Mouse (Mus musculus): Measurements from ENCODE around the gene Aqp9. TPM values are rescaled to one million over a fixed set of nuclear protein-coding genes. Genes with fewer than 3 reads are reported as not detected.
A peak's percentile ranks its signal among the peaks of the same experiment; 100 is the strongest.
"Not testable (repeated sequence)": the region's sequence is repeated elsewhere in the genome, so short reads cannot be mapped to it uniquely, and the experiment has no call there.

Gene Aqp9
- total RNA-seq, 2 experiments from 2014 or later: not detected

DNA sequence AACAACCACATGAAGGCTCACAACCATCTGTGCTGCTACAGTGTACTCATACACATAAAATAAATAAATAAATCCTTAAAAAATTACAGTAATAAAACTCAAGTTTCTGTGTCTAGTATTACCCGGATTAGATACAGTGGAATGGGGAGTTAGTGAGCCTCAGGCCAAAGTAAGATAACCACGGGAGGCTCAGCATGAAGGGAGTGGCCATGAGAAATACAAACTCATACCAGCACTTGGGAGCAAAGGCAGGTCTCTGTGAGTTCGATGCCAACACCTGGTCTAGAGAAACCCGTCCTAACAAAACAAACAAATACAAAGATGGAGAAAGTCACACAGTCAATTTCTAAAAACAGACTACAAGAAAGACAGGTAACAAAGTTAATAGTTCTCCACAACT is 18.3 kb downstream of the Aqp9 start:
- Histone ChIP-seq H3K27ac (no peak overlapping the region), H3K4me3 (no peak overlapping the region)
- TF ChIP-seq CTCF (IDR thresholded peaks at IDR 0.05): no peak
- intact Hi-C loops (cut with DNase I): no loop called here
- no peak for DNase-seq

DNA sequence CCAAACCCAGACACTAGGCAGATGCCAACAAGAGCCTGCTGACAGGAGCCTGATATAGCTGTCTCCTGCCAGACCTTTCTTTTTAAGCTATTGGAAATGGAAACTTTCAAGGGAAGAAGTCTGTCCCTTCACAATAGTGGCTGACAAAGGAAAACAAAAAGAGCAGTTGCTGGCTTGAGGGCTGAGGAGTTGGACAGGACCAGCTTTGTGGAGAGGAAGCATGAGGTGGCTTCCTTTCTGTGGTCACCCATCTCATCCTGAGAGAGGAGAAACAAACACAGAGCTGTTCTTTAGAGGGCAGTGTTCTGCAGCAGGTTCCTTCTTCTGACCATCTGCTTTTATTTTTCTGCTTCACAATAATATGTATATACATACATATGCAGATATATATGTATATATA is 19.6 kb downstream of the Aqp9 start:
- intact Hi-C loops (cut with DNase I): no loop called here
- no peak for DNase-seq
- TF ChIP-seq CTCF (IDR thresholded peaks at IDR 0.05): no peak
- H3K27ac ChIP-seq: no peak overlapping the region
- H3K4me3 ChIP-seq: no peak overlapping the region

DNA sequence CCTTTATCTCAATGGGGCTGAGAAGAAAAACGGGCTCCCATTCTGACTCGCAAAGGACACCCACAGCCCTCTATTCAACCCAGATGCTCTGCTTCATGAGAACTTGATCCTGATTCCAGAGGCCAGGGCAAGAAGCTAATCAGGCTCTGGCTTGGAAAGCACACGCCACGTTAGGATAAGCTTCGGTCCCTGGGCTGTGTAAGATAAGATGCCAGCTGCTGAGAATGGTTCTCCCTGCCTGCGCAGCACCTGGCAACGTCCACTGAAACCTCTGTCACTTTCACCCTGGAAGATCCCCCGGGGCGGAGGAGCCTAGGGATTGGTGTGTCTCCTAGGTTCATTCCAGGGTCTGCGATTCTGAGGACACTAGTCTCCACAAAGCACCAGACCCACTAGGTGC is 22.3 kb downstream of the Aqp9 start:
- TF ChIP-seq CTCF (IDR thresholded peaks at IDR 0.05): no peak
- Histone ChIP-seq H3K4me3 (no peak overlapping the region), H3K27ac (no peak overlapping the region)
- intact Hi-C loops (cut with DNase I): no loop called here
- no peak for DNase-seq

DNA sequence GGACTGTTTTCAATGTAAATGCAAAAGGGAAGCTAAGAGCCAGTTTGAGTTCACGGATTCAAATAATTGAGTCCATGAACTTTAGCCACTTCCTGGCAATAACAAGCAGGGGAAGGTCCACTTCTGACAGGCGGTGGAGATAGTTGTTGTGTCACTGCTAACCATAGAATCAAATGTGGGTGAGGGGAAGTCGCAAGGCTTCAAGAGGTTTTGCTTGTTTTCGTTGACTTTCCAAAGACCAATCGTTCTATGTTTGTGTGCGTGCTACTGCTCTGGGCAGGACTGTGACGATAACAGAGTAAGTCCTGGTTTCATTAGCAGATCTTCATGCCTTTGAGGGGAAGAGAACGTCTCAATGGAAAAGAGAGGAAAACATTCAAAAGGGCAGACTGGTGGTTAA is 28.3 kb downstream of the Aqp9 start:
- no peak for DNase-seq
- intact Hi-C loops (cut with DNase I): no loop called here
- Histone ChIP-seq H3K4me3 (no peak overlapping the region), H3K27ac (no peak overlapping the region)
- TF ChIP-seq CTCF (IDR thresholded peaks at IDR 0.05): no peak

DNA sequence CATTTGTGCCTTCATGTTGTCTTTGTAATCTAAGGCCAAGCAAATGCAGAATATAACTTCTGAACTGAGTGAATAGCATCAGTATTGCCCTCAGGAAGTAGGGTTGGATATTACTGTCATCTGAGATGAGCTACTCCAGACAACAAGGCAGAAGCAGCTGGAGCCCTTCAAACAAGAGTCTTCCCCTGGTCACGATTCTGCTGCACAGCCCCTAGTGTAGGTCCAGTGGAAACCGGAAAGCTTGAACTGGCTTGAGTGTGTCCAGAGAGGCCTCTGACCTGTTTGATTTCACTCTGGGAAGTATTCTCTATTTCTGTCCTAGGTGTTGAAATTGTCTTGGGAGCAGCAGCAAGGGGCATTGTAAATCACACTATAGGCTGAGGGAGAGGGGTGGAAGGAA is 29.5 kb downstream of the Aqp9 start:
- Histone ChIP-seq H3K4me3 (no peak overlapping the region), H3K27ac (no peak overlapping the region)
- no peak for TF ChIP-seq CTCF (IDR thresholded peaks at IDR 0.05)
- no peak for DNase-seq
- intact Hi-C loops (cut with DNase I): no loop called here

DNA sequence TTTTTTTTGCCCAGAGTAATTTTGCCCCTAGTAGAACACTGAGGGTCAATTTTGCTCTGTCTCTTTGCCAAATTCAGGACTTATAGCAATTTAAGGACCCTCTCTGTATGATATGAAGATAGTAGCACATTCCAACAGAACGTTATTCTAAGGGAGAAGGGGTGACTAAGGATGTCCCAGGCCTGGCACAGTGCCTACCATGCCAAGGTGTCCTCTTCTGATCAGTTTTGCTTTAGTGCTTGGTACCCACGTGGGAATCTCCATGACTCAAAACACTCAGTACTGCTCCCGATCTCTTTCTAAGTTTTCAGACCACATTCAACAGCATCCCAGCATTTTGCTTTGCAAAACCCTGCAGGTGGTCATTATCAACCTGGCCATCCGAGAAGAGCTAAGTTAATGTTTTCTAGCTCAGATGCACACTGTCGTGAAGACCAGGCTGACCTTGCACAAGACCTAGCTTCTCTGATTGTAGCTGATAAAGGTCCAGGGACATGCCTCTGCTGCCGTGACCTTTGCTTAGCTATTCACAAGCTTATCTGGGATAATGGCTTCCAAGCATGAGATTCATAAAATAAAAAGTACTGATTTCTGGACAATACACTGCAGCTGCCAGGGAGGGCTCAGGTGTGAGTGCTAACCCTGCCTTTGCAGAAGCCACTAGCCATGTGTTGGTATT is 31.1 kb downstream of the Aqp9 start:
- intact Hi-C loops (cut with DNase I): no loop called here

DNA sequence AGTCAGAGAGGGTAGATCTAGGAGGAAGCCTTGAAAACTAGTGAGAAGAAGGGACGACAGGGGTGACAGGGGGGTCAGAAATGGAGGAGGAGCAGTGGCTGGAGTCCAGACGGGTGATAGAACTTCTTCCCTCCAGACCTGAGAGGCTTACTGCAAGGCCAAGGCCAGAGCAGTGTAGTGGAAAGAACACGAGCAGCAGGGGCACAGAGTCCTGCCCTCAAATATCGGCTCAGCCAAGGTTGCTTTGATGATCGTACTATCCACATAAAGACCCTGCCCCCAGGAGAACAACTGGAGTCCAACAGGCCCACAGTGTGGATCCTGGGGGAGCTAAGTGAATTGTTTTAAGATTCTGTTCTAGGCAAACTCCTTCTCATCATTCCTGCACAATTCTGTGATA is 33.4 kb downstream of the Aqp9 start:
- DNase-seq: no peak
- no peak for TF ChIP-seq CTCF (IDR thresholded peaks at IDR 0.05)
- H3K4me3 ChIP-seq: no peak overlapping the region
- H3K27ac ChIP-seq: no peak overlapping the region
- intact Hi-C loops (cut with DNase I): no loop called here

More for the DNA sequence above, 31.1 kb downstream of the Aqp9 start:
- no peak overlapping the region for H3K4me3 ChIP-seq
- H3K27ac ChIP-seq: no peak overlapping the region
- DNase-seq: no peak
- no peak for TF ChIP-seq CTCF (IDR thresholded peaks at IDR 0.05)

DNA sequence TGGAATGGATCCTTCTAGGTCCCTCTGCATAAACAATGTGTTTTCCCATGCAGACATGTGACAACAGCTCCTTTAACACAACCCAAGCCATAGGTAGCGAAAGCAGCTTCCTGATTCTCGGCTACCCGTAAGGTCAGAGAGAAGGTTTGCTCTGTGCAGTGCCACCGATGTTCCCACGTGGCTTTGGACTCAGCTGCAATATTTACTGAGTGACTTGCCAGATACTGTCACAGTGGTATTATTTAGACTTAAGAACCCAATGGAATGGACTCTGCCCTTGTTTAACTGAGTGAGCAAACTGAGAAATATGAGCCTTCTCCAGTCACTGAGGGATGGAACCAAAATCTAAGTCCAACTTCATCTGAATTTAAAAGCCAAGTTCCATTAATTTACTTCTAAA is 35.3 kb downstream of the Aqp9 start:
- Histone ChIP-seq H3K4me3 (no peak overlapping the region), H3K27ac (no peak overlapping the region)
- no peak for TF ChIP-seq CTCF (IDR thresholded peaks at IDR 0.05)
- DNase-seq: no peak
- intact Hi-C loops (cut with DNase I): no loop called here

DNA sequence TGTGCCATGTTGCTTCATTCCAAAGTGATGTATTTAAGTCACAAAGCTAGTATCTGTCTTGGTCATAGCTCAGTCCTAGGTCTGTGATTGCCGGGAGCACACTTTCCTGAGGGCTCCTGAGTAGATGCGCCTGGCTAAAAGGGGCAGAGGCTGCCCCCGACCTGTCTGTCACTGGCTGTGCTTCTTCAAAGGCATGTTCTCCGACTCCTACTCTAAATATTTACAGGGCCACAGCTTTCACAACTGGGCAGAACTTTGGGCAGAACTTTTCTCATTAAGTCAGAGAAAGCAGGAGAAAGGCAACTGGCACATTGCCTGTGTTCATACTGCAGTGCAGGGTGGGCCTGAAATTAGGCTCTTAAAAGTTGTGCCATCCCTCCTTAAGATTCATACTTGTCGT is 36.7 kb downstream of the Aqp9 start:
- H3K4me3 ChIP-seq: no peak overlapping the region
- DNase-seq: no peak
- no peak for TF ChIP-seq CTCF (IDR thresholded peaks at IDR 0.05)
- intact Hi-C loops (cut with DNase I): no loop called here
- H3K27ac ChIP-seq: no peak overlapping the region

DNA sequence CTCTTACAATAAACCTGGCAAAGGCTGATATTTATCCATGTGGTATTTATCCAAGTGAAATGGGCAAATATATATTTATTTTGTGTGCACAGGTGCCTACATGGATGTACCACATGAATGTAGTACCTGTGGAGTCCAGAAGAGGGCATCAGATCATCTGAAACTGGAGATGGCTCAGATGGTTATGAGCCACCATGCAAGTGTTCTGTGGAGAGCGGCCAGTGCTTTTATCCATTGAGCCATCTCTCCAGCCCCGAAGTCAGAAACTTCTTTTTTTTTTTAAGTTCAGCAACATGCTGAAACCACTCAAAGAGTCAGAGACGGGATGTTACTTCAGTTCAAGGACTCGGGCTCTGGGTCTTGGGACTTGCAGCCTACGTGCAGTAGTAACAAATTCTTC is 39.6 kb downstream of the Aqp9 start:
- intact Hi-C loops (cut with DNase I): loop anchor here (1.0 to 10.0 kb wide), 2 partner anchors 30 to 56 kb away; no protein-coding TSS in a partner anchor
- DNase-seq: peak; percentile 53
- Histone ChIP-seq H3K27ac (no peak overlapping the region), H3K4me3 (no peak overlapping the region)
- TF ChIP-seq CTCF (IDR thresholded peaks at IDR 0.05): peak; percentile 67

DNA sequence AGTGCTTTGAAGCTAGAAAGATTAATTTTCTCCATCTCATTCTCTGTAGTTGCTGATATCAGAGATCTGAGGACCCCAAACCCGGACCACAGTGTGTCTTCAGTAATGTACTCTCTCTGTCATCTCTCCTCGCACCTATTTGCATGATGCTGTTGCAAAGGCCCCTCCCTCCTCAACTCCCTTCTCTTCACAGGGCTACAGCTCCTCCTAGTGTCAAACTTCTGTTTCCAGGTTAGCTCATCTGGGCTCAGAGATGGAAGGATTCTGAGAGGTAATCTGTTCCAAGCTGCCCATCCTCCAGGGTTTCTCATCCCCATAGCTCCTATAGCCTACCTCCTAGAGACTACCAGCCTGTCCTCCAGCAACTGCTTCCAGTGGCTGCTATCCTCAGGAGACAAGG is 42.3 kb downstream of the Aqp9 start:
- intact Hi-C loops (cut with DNase I): loop anchor here (10.0 kb wide), 1 partner anchor 59 kb away; no protein-coding TSS in a partner anchor
- TF ChIP-seq CTCF (IDR thresholded peaks at IDR 0.05): peak; percentile 52
- no peak overlapping the region for H3K27ac ChIP-seq
- H3K4me3 ChIP-seq: no peak overlapping the region
- no peak for DNase-seq

DNA sequence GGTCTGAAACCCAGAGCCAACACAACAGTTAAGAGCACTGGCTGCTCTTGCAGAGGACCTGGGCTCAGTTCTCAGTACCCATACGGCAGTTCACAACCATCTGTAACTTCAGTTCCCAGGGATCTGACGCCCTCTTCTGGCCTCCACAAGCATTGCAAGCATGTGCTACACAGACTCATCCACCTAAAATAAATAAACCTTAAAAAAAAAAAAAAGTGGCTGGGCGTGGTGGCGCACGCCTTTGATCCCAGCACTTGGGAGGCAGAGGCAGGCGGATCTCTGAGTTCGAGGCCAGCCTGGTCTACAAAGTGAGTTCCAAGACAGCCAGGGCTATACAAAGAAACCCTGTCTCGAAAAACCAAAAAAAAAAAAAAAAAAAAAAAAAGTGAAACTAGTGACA is 45.4 kb downstream of the Aqp9 start:
- not testable (repeated sequence) for H3K4me3 ChIP-seq, H3K27ac ChIP-seq, DNase-seq
- intact Hi-C loops (cut with DNase I): loop anchor here (10.0 kb wide), 1 partner anchor 62 kb away; no protein-coding TSS in a partner anchor

DNA sequence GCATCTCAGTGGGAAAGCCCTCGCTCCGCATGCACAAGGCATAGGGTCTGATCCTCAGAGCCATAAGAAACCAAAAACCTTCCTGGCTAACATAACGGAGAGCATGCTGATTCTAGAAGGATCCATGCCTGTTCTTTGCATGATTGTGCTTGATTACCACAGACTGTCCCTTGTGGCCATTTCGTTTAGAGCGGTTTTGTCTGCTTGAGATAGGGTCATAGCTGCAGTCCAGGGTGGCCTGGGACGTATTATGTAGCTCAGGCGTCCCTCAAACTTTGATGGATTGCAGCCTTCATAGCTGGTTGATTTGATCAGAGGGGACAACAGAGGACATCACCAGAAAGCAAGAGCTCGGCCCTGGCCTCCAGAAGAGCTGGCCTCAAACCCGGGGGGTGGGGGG is 47.6 kb downstream of the Aqp9 start:
- Histone ChIP-seq H3K27ac (no peak overlapping the region), H3K4me3 (no peak overlapping the region)
- intact Hi-C loops (cut with DNase I): loop anchor here (10.0 kb wide), 1 partner anchor 64 kb away; no protein-coding TSS in a partner anchor
- no peak for TF ChIP-seq CTCF (IDR thresholded peaks at IDR 0.05)
- no peak for DNase-seq

DNA sequence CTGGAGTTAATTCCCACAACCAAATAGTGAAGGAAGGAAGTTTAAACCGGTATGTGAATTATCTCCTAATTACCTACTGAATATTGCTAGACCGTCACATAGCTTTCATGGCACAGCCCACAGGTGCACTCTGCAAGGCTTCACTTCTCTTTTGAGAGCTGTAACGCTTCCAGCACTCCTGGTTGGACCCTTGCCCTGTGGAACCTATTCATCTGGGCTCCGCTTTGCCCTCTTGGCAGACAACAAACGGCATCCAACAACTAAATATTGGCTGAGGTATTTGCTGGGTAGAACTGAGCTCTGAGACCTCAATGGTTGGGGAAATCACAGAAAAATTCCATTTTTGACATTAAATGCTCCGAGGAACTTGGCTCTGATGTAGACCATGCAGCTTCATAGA is 55.3 kb downstream of the Aqp9 start:
- DNase-seq: no peak
- intact Hi-C loops (cut with DNase I): no loop called here
- Histone ChIP-seq H3K4me3 (no peak overlapping the region), H3K27ac (no peak overlapping the region)
- TF ChIP-seq CTCF (IDR thresholded peaks at IDR 0.05): no peak
